Mouse (Mus musculus): ENCODE data around the gene Vamp8. TPM values are rescaled to one million over a fixed set of nuclear protein-coding genes. Genes with fewer than 3 reads are reported as not detected.

The Vamp8 gene
- polyA plus RNA-seq, 1 experiment from 2014 or later, result 137 TPM

DNA sequence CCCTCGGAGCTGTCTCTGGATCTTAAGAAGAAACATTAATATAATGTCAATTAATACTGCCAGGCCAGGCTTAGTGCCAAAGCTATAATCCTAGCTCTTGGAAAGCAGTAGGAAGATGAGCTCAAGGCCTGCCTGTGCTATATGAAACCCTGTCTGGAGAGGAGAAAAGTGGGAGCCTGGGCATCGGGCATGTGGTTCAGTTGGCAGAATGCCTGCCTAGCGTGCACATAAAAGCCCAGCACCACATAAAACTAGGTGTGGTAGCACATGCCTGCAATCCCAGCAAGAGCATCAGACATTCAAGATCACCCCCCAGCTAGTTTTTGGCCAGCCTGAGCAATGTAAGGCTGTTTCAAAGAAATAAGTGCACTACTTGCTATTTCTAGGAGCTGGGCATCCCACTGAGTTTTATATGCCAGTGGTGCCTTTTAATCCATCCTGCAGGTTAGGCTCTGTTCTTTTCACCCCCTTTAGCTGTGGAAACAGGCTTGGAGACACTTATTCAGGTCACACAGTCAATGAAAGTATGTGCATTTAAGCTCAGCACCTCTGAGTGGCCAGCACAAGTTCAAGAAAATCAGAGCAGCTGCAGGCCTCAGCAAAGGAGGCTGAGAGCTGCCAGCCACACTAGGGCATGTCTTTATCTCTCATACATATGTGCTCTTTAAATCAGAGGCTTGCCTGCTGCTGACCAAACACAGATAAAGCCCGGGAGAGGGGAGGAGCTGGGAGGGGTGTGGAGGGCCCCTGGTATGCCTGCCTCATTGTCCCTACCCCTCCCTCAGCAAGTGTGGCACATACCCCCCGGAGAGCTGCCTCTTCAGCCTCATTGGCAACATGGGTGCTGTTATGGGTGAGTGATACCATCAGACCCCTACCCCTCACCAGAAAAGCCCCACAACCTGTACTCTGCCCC lies 33.1 kb downstream of the Vamp8 start:
- H3K27ac ChIP-seq (ENCODE audit: low read depth, low read length), result 0 out of 2 replicates have a peak overlapping the region, but pooled peaks have one; percentile 15
- H3K27me3 ChIP-seq (ENCODE audit: control insufficient read depth, insufficient read depth, low read length), result no peaks in the 10 kb centered on the region
- 63% methylated on average over 5 of the region's 5 CpGs for WGBS (ENCODE audit: insufficient replicate concordance)
- H3K4me2 ChIP-seq, result no peak overlapping the region
- peaks cover 11% of the 10 kb centered on the region; the same call in 1 of the 2 replicates for H3K36me3 ChIP-seq (ENCODE audit: control insufficient read depth, insufficient read depth, low read length)
- no peak for ATAC-seq (replicated peaks; ENCODE audit: insufficient number of reproducible peaks, low FRiP score, low TSS enrichment)
- 0 out of 2 replicates have a peak overlapping the region, but pooled peaks have one; percentile 22 for H3K9ac ChIP-seq (ENCODE audit: low read depth, low read length)
- peaks cover 43% of the 10 kb centered on the region for H3K4me1 ChIP-seq (ENCODE audit: control insufficient read depth, insufficient read depth, low read length)
- no peaks in the 10 kb centered on the region for H3K9me3 ChIP-seq (replicated peaks; ENCODE audit: control insufficient read depth, low read length)
- no peak overlapping the region for H3K4me3 ChIP-seq (ENCODE audit: low read depth, low read length)

DNA sequence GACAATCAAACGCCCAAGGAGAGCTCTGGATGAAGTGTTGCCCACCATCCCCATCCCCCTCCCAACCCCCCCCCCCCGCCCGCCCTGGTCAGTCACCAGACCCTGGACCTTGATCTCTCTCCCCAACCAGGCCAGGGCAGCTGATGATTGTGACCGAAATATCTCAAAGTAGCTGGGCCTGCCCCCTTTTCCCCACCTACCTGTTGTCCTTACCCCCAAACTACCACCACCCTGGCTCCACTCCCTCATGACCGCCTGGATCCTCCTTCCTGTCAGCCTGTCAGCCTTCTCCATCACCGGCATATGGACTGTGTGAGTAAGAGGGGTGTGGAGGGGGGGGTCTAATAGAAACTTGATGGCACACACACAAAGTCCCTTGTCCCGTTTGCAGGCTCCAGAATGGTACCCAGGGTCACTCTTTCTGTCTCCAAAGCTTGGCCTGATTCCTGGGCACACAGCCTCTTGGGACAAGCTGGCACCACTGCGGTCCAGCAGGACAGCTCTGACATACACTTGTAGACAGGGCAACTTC lies 34.4 kb downstream of the Vamp8 start:
- Histone ChIP-seq H3K4me1 (ENCODE audit: control insufficient read depth, insufficient read depth, low read length) (peaks cover 38% of the 10 kb centered on the region), H3K4me3 (ENCODE audit: low read depth, low read length) (peak overlapping the region; percentile 69), H3K9ac (ENCODE audit: low read depth, low read length) (peak overlapping the region; percentile 72), H3K36me3 (ENCODE audit: control insufficient read depth, insufficient read depth, low read length) (peaks cover 11% of the 10 kb centered on the region; the same call in 1 of the 2 replicates), H3K27me3 (ENCODE audit: control insufficient read depth, insufficient read depth, low read length) (no peaks in the 10 kb centered on the region), H3K27ac (ENCODE audit: low read depth, low read length) (no peak overlapping the region), H3K4me2 (peak overlapping the region; percentile 94), H3K9me3 (replicated peaks; ENCODE audit: control insufficient read depth, low read length) (no peaks in the 10 kb centered on the region)
- peak; percentile 20; the same call in 1 of the 2 replicates for ATAC-seq (replicated peaks; ENCODE audit: insufficient number of reproducible peaks, low FRiP score, low TSS enrichment)
- 24% methylated on average over 7 of the region's 8 CpGs for WGBS (ENCODE audit: insufficient replicate concordance)

DNA sequence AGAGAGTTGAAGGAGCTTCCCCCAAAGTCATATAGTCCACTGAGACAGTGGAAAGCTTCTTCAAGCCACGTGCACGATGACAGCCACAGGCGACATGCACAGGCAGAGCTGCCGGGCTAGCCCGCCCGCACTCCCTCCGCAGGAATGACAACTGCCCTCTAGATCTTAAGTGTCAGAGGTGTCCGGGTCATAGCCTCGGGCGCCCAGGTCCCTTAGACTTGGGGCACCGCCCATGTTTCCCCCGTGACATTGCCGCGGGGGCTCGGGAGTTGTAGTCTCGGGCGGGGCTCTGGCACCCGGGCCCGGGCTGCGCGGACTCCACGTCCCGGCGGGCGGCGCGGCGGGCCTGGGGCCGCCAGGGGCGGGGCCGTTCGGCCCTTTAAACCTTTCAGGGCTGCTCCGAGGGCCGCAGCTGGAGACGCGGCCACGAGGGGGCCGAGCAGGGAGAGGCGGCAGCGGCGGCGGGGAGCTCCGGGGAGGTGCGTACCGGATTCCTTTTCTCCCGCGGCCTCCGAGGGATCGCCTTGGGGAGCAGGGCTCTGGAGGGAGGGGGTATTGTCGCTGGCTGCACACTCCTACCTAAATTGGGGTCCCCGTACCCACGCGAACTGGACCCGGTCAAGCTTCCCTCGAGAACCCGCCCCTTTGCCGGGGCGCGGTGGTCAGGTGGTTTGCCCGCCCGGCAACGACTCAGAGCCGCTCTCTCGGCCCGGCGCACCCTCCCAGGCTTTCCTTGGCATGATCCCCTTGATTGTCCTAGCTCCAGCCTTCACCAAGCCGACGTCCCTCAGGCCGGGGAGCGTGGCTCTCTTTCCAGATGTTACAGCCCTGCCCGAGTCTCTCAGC lies 35.2 kb downstream of the Vamp8 start, which contains the start of gene Tmem150a:
TSS of gene Tmem150a (plus strand) at position 382 of the 846 bp plus-strand sequence.
- WGBS (ENCODE audit: insufficient replicate concordance), result under 1% methylated on average over 71 of the region's 71 CpGs
- H3K4me1 ChIP-seq (ENCODE audit: control insufficient read depth, insufficient read depth, low read length), result peaks cover 31% of the 10 kb centered on the region
- H3K27me3 ChIP-seq (ENCODE audit: control insufficient read depth, insufficient read depth, low read length), result no peaks in the 10 kb centered on the region
- peak within 1 kb of the TSS; percentile 94 for H3K4me2 ChIP-seq
- peak within 1 kb of the TSS; percentile 72 for H3K9ac ChIP-seq (ENCODE audit: low read depth, low read length)
- ATAC-seq (replicated peaks; ENCODE audit: insufficient number of reproducible peaks, low FRiP score, low TSS enrichment), result peak; percentile 84
- H3K27ac ChIP-seq (ENCODE audit: low read depth, low read length), result peak within 1 kb of the TSS; percentile 58; the same call in 1 of the 2 replicates
- peak within 1 kb of the TSS; percentile 69 for H3K4me3 ChIP-seq (ENCODE audit: low read depth, low read length)
- no peaks in the 10 kb centered on the region for H3K9me3 ChIP-seq (replicated peaks; ENCODE audit: control insufficient read depth, low read length)
- H3K36me3 ChIP-seq (ENCODE audit: control insufficient read depth, insufficient read depth, low read length), result peaks cover 9% of the 10 kb centered on the region; the same call in 1 of the 2 replicates

DNA sequence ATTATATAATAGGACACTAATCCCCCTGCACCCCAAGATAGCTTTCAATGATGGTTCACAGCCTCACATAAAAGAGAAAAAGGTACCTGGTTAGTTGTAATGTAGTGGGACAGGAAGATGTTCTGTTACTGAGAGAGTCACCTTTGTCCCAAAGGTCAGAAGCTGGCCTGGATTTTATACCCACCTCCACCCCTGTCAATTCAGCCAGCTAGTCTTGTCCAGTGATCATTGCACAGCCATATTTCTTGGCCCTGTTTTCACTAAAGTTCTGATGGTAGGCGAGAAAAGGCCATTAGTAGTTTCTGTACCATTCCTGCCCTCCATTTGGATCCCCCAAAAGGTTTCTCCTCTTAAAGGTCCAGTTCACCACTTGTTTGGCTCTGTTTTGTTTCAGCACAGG lies 36.5 kb downstream of the Vamp8 start:
- H3K9ac ChIP-seq (ENCODE audit: low read depth, low read length), result 0 out of 2 replicates have a peak overlapping the region, but pooled peaks have one; percentile 7
- H3K4me1 ChIP-seq (ENCODE audit: control insufficient read depth, insufficient read depth, low read length), result peaks cover 31% of the 10 kb centered on the region
- WGBS (ENCODE audit: insufficient replicate concordance), result 76% methylated on average over 1 of the region's 1 CpGs
- peaks cover 9% of the 10 kb centered on the region for H3K36me3 ChIP-seq (ENCODE audit: control insufficient read depth, insufficient read depth, low read length)
- no peaks in the 10 kb centered on the region for H3K27me3 ChIP-seq (ENCODE audit: control insufficient read depth, insufficient read depth, low read length)
- no peak overlapping the region for H3K4me3 ChIP-seq (ENCODE audit: low read depth, low read length)
- H3K4me2 ChIP-seq, result no peak overlapping the region; the same call in 1 of the 2 replicates
- no peak overlapping the region for H3K27ac ChIP-seq (ENCODE audit: low read depth, low read length)
- H3K9me3 ChIP-seq (replicated peaks; ENCODE audit: control insufficient read depth, low read length), result no peaks in the 10 kb centered on the region
- no peak for ATAC-seq (replicated peaks; ENCODE audit: insufficient number of reproducible peaks, low FRiP score, low TSS enrichment)

DNA sequence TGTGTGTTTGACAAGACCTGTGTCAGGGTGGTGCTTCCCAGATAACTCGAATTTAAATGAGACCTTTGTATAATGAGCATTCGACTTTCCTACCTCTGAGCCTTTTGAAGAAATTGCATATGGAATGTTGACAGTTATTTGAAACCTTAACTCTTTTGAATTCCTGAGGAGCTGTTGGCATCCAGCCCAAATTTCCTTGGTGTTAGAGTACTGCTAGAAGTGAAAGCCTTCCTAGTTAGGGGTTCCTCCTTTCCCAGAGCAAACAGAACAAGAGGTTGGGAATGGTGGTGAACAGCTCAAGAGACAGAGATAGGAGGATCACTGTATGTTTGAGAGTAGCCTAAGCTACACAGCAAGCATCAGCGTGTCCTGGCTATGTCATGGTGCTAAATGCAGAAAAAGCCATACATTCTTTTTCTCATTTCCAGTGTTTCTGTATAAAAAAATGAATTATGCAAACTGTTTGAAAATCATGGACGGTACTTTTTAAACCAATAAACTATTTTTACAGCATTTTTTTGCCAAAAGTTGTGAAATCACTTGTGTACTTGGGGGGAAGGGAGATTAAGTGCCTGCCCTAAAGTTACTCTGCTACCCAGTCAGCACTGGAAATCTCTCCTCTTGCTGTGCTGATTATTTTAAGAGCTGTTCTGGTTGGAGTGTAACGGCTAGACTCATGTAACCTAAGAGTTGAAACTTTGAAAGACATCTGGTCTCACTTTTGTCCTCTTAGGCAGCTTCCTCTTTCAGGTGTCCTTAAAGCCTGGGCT lies 37.7 kb downstream of the Vamp8 start:
- 69% methylated on average over 5 of the region's 5 CpGs for WGBS (ENCODE audit: insufficient replicate concordance)
- H3K4me2 ChIP-seq, result no peak overlapping the region

DNA sequence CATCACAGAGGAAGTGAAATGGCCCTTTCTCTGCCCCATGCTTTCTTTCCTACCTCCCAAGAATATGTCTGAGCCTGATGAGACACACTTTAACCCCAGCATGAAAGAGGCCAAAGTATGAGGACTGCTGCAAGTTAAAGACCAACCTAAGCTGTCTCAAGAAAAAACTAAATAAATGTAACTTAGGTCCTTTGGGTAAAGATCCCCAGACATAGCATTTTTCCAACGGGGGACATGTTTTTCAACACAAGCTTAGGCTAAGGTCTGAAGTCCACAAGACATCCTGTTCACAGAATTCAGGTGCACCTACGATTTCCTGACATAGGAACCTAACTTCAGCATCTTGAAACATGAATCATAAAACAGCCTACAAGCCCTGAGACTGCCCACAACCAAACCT lies 40.3 kb downstream of the Vamp8 start:
- Histone ChIP-seq H3K36me3 (ENCODE audit: control insufficient read depth, insufficient read depth, low read length) (peaks cover 7% of the 10 kb centered on the region; the same call in 1 of the 2 replicates), H3K4me1 (ENCODE audit: control insufficient read depth, insufficient read depth, low read length) (peaks cover 22% of the 10 kb centered on the region), H3K9me3 (replicated peaks; ENCODE audit: control insufficient read depth, low read length) (no peaks in the 10 kb centered on the region), H3K27me3 (ENCODE audit: control insufficient read depth, insufficient read depth, low read length) (no peaks in the 10 kb centered on the region), H3K9ac (ENCODE audit: low read depth, low read length) (no peak overlapping the region), H3K4me3 (ENCODE audit: low read depth, low read length) (no peak overlapping the region), H3K27ac (ENCODE audit: low read depth, low read length) (no peak overlapping the region), H3K4me2 (no peak overlapping the region)
- no peak for ATAC-seq (replicated peaks; ENCODE audit: insufficient number of reproducible peaks, low FRiP score, low TSS enrichment)
- 87% methylated on average over 2 of the region's 2 CpGs for WGBS (ENCODE audit: insufficient replicate concordance)

More for the DNA sequence above, 37.7 kb downstream of the Vamp8 start:
- ATAC-seq (replicated peaks; ENCODE audit: insufficient number of reproducible peaks, low FRiP score, low TSS enrichment), result no peak
- Histone ChIP-seq H3K4me1 (ENCODE audit: control insufficient read depth, insufficient read depth, low read length) (peaks cover 36% of the 10 kb centered on the region), H3K9me3 (replicated peaks; ENCODE audit: control insufficient read depth, low read length) (no peaks in the 10 kb centered on the region), H3K27me3 (ENCODE audit: control insufficient read depth, insufficient read depth, low read length) (no peaks in the 10 kb centered on the region), H3K4me3 (ENCODE audit: low read depth, low read length) (no peak overlapping the region), H3K9ac (ENCODE audit: low read depth, low read length) (no peak overlapping the region), H3K27ac (ENCODE audit: low read depth, low read length) (peak overlapping the region; percentile 25; the same call in 1 of the 2 replicates), H3K36me3 (ENCODE audit: control insufficient read depth, insufficient read depth, low read length) (peaks cover 7% of the 10 kb centered on the region; the same call in 1 of the 2 replicates)

DNA sequence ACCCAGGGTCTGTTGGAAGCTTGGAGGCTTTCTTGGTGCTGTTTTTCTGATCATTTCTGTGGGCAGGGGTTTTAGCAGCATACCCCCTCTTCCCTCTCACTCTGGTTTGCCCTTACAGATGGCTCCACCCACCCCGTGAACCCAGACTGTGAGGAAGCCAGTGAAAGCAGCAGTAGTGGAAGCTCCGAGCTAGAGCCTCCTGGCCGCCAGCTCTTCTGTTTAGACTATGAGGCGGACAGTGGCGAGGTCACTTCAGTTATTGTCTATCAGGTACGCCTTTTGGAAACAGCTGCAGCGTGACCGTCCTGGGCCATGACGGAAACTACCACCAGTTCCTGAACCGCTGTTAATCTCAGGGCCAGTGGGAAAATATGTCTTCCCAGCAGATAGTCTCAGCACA lies 42.1 kb downstream of the Vamp8 start:
- 72% methylated on average over 10 of the region's 10 CpGs for WGBS (ENCODE audit: insufficient replicate concordance)
- H3K9me3 ChIP-seq (replicated peaks; ENCODE audit: control insufficient read depth, low read length), result no peaks in the 10 kb centered on the region
- H3K9ac ChIP-seq (ENCODE audit: low read depth, low read length), result no peak overlapping the region
- H3K36me3 ChIP-seq (ENCODE audit: control insufficient read depth, insufficient read depth, low read length), result peaks cover 7% of the 10 kb centered on the region; the same call in 1 of the 2 replicates
- no peaks in the 10 kb centered on the region for H3K27me3 ChIP-seq (ENCODE audit: control insufficient read depth, insufficient read depth, low read length)
- H3K4me1 ChIP-seq (ENCODE audit: control insufficient read depth, insufficient read depth, low read length), result peaks cover 26% of the 10 kb centered on the region
- ATAC-seq (replicated peaks; ENCODE audit: insufficient number of reproducible peaks, low FRiP score, low TSS enrichment), result no peak
- H3K4me2 ChIP-seq, result peak overlapping the region; percentile 79; the same call in 1 of the 2 replicates
- H3K4me3 ChIP-seq (ENCODE audit: low read depth, low read length), result no peak overlapping the region
- H3K27ac ChIP-seq (ENCODE audit: low read depth, low read length), result no peak overlapping the region

Measured in heart, embryonic 11.5 days (tissue).